Mouse (Mus musculus) kidney, postnatal 10 days (tissue): ENCODE data around the gene Pik3cd.

ENCODE experiments used
- DNase-seq: peaks from one replicate; pipeline ENCODE4 v3.0.0; 2021; ENCODE audit warnings: mixed read lengths

Pik3cd gene

DNA sequence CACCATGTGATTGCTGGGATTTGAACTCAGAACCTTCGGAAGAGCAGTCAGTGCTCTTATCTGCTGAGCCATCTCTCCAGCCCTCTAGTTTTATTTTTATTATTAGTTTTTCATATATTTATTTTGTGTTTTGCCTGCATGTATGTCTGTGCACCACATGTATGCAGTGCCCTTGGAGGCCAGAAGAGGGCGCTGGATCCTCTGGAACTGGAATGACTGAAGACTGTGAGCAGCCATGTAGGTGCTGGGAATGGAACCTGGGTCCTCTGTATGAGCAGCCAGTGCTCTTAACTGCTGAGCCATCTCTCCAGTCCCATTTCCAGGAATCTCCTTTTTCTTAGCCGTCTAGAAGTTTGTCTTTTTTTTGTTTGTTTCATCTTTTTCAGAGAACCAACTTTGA lies 97.9 kb downstream of the Pik3cd start:
- no peak for DNase-seq

DNA sequence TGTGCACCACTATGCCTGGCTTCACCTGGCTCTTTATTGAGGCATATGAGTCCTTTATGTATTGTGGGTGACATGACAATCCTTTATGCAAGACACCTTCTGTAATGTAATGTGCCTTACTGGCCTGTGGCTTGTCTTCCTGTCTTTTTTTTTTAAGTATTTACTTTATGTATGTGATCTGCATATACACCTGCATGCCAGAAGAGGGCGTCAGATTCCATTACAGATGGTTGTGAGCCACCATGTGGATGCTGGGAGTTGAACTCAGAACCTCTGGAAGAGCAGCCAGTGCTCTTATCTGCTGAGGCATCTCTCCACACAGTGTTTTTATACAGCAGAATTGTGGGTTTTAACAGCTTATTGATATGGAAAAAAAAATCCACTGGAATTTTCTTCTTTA lies 98.5 kb downstream of the Pik3cd start:
- DNase-seq, result no peak

DNA sequence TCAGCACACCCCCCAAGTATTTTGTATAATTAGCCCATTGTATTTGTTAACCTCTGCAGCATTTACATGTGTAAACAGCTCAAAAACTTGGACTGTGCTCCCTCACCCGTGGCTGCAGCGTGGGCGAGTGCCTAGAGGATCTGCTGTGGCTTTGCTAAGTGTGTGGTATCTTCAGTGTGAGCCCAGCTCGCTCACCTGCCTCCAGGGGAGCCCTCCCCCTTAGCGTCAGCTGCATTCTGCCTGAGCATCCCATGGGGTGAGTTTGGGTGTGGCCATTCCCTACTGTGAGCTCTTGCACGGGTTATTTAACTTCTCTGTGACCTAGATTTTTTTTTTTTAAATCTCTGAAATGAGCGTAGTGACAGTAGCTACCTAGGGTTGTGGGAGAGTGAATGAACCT lies 100.1 kb downstream of the Pik3cd start:
- DNase-seq, result no peak

DNA sequence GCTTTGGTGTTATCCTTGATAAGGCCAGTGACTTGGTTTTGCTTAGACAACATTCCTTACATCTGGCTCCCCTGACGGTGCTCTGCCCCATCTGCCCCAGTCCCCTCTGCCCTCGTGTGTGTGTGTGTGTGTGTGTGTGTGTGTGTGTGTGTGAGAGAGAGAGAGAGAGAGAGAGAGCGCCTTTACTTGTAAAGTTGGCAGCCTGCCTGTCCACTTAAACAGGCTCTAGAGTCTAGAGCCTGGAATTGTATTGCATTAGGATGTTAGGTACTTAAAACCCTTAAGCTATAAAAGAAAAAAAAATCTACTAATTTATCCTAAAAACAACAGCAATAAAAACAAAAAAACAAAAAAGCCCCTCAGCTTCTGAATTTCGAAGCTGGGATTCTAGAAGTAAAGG lies 100.9 kb downstream of the Pik3cd start:
- DNase-seq, result no peak

DNA sequence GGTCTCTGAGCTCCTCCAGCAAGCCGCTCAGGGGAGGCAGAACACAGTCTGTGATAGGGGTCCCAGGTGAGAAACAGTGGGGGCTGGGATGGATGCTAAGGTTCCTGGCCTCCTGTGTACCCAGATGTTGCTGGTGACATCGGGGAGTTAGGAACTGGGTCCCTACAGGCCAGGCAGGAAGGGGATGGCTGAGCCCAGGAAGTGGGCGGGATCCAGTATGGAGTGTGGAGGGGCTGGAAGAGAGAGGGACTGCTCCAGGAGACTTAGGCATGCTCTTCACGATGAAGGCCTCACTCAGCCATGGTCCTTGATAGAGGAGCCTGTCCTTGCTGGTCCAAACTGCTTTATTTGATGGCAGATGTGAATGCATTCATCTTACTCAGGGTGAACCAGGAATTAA lies 102.2 kb downstream of the Pik3cd start:
- DNase-seq, result no peak

DNA sequence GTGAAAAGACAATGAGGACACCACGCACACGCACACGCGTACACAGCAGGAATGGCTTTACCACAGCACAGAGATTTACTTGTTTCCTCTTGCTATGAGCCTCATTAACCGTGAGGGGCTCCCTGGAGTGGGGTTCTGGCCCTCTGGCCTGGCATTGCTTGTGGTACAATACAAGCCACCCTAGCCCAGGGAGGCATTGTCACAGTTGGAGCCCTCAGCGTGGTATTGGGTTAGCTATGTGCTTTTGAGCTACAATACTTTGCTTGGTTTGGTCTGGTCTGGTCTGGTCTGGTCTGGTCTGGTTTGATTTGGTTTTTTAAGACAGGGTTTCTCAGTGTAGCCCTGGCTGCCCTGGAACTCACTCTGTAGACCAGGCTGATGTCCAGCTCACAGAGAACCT lies 102.8 kb downstream of the Pik3cd start:
- DNase-seq, result no peak
